Mouse (Mus musculus) A20 (cell line): ENCODE results near the gene Olfr943.

Source experiments
- DNase-seq: peaks from one replicate; pipeline ENCODE4 v3.0.0-alpha.2; 2011; ENCODE audit warnings: low read depth, low spot score

The Olfr943 gene

GRCm38 (mm10) chr9:39166004-39166403, at the start of gene Olfr943:
Gene Olfr943 (plus strand): TSS chr9:39166304.
- no peak for DNase-seq

GRCm38 (mm10) chr9:39127326-39127725, 38.8 kb upstream of the Olfr943 start:
- DNase-seq: no peak

- no peak for DNase-seq
Observed at GRCm38 (mm10) chr9:39127831-39128230, 38.3 kb upstream of the Olfr943 start, which contains the start of gene Olfr27. Gene Olfr27 (plus strand): TSS chr9:39128131.

- DNase-seq: no peak
Observed at GRCm38 (mm10) chr9:39152401-39152800, 13.7 kb upstream of the Olfr943 start.

- DNase-seq: no peak
Observed at GRCm38 (mm10) chr9:39201620-39202019, 35.5 kb downstream of the Olfr943 start, which contains the start of gene Olfr944. Gene Olfr944 (plus strand): TSS chr9:39201920.
